Mouse (Mus musculus) kidney, adult 11 months (tissue): ENCODE measurements around the gene Shf.
A peak's percentile ranks its signal among the peaks of the same experiment; 100 is the strongest.
"Not testable (repeated sequence)": the region's sequence is repeated elsewhere in the genome, so short reads cannot be mapped to it uniquely, and the experiment has no call there.

Experiments used
- DNase-seq: peaks from one replicate; pipeline ENCODE4 v3.0.0; 2022

Gene Shf

GRCm38 (mm10) chr2:122368995-122369739 is at the start of gene Shf:
Shf (minus strand) TSS chr2:122369162.
- peak; percentile 74 for DNase-seq

GRCm38 (mm10) chr2:122408928-122409327 is 40.0 kb upstream of the Shf start:
- DNase-seq, result no peak

- no peak for DNase-seq
Observed at GRCm38 (mm10) chr2:122407607-122408006, 38.6 kb upstream of the Shf start.

- no peak for DNase-seq
Observed at GRCm38 (mm10) chr2:122396150-122396549, 27.2 kb upstream of the Shf start.

GRCm38 (mm10) chr2:122387135-122387534 is 18.2 kb upstream of the Shf start:
- DNase-seq, result not testable (repeated sequence)

GRCm38 (mm10) chr2:122385095-122385494 is 16.1 kb upstream of the Shf start:
- DNase-seq, result no peak

GRCm38 (mm10) chr2:122382121-122382520 is 13.2 kb upstream of the Shf start:
- no peak for DNase-seq

- peak; percentile 60 for DNase-seq
Observed at GRCm38 (mm10) chr2:122381329-122382103, 12.6 kb upstream of the Shf start.

GRCm38 (mm10) chr2:122380768-122381311 is 11.9 kb upstream of the Shf start:
- peak; percentile 48 for DNase-seq

- DNase-seq, result no peak
Observed at GRCm38 (mm10) chr2:122379292-122379650, 10.3 kb upstream of the Shf start.

- DNase-seq, result peak; percentile 61
Observed at GRCm38 (mm10) chr2:122378421-122379291, 9.7 kb upstream of the Shf start.

- DNase-seq, result peak; percentile 78
Observed at GRCm38 (mm10) chr2:122377751-122378246, 8.8 kb upstream of the Shf start.

- DNase-seq, result peak; percentile 97
Observed at GRCm38 (mm10) chr2:122377215-122377674, 8.3 kb upstream of the Shf start.

GRCm38 (mm10) chr2:122376041-122376561 is 7.1 kb upstream of the Shf start:
- peak; percentile 39 for DNase-seq

GRCm38 (mm10) chr2:122375391-122375991 is 6.5 kb upstream of the Shf start:
- DNase-seq, result peak; percentile 95

- DNase-seq, result no peak
Observed at GRCm38 (mm10) chr2:122374666-122375331, 5.8 kb upstream of the Shf start.

- DNase-seq, result no peak
Observed at GRCm38 (mm10) chr2:122374012-122374411, 5.0 kb upstream of the Shf start.

- no peak for DNase-seq
Observed at GRCm38 (mm10) chr2:122372541-122372940, 3.6 kb upstream of the Shf start.

GRCm38 (mm10) chr2:122372067-122372466 is 3.1 kb upstream of the Shf start:
- DNase-seq, result no peak

- DNase-seq, result no peak
Observed at GRCm38 (mm10) chr2:122370101-122370750, 1.3 kb upstream of the Shf start.
